Mouse (Mus musculus): Measurements from ENCODE around the gene Socs7. TPM values are rescaled to one million over a fixed set of nuclear protein-coding genes. Genes with fewer than 3 reads are reported as not detected.

Socs7 gene
- 5.8 and 6.8 TPM in 2 replicates for polyA plus RNA-seq (2021; fragmentation: Nextera tagmentation)
- long read RNA-seq, experiment 1, full-length matches to known transcripts, result 2 of 53 reads
- long read RNA-seq, experiment 1, partial matches to known transcripts, result 47 of 53 reads
- long read RNA-seq, experiment 1, other reads (novel, unspliced or antisense), result 4 of 53 reads
- long read RNA-seq, experiment 2, partial matches to known transcripts, result 1 of 36 reads
- long read RNA-seq, experiment 2, other reads (novel, unspliced or antisense), result 35 of 36 reads

DNA sequence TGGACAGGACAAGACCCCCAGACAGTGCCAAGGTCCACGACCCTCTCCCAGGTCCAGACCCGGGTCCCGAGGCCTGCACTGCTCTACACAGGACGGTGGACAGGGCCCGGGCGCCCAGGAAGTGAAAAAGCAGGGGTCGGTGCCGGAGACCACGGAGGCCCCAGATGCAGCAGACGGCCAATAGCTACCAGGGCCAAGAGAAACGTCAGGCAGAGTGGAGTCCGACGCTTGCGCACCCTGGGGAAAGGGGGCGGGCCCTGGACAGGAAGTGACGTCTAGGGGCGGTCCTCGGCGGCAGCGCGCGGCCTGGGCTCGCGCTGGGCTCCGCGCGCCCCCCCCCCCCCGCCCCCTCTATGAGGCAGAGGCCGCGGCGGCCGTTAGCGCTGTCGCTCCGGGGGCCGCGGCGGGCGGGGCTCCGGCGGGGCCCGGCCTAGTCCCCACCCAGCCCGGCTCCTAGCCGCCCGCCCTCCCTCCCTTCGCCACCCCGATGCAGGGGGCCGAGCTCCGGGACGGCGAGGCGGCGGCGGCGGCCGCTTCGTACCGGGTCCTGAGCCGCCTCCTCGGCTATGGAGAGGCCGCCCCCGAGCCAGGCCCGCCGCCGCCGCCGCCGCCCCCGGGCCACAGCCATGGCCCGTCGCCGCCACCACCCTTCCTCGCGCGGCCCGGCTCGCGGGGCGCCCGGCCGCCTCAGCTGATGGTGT lies at the start of gene Socs7:
Gene Socs7, plus strand, starts transcription at position 604 of the 701 bp plus-strand sequence.

DNA sequence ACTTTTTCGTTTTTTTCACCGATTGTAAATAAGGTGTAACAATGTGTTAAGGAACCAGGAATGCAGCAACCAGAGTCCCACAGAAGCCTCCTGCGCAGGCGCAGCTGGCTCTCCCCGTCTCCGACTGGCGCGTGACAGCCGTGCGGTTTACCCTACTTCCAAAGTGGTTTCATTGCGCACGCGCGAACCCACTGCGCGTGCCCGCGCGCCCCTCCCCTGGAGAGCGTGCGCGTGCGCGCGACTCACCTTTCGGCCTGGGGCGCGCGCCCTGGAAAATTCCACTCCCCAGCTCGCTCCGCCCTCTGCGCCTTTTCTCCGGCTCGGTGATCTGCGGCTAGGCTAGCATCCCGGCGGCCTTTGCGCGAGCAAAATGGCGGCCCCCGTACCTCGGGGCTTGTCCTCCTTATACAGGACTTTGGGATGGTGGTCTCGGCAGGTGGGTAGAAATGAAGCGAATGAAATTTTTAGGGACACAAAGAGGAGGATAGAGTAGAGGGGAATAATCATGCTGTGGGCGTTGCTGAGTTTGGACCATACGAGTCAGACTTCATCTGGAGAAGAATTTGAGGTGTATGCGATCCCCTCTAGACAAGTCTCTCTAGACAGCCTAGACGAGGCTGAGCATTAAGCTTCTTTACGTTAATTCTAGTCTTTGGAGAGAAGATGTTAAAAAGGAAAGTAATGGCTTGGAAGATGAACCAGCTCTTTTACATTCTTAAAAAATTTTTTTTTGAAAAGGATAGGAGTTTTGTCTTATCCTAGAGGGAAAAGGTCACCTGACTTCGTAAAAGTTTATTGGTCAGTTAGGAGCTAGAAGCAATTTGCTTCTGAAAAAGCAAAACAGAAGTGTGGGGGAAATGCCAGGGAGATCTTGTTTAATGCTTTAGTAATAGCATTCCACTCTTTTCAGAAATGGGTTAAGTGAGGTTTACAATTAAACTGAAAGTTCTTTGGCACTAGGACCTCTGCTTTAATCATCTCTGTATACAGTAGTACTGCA lies 46.5 kb upstream of the Socs7 start, which contains the start of gene Mrpl45:
Gene Mrpl45, plus strand, starts transcription at position 213 of the 1,000 bp plus-strand sequence.

GRCm38 (mm10) chr11:97352027-97352684 lies 10.2 kb upstream of the Socs7 start, which contains the start of gene Gpr179:
TSS of gene Gpr179 (minus strand) at chr11:97352077.

DNA sequence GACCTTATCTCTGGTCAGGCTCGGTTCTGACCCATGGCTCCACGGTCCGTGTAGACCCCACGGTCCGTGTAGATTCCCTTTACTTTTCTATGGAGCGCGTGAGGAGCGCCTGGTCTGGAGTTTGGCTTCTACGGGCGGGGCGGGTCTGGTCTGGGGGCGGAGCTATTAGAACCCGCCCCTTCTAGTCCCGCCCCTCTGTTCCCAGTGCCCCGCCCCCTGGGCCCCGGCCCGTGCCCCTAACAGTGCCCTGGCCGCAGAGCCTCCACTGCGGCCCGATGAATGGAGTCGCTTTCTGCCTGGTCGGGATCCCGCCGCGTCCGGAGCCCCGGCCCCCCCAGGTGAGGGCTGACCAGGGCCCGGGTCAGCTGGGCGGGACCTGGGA lies 53.0 kb downstream of the Socs7 start, which contains the start of gene Arhgap23:
Gene Arhgap23, plus strand, starts transcription at position 204 of the 382 bp plus-strand sequence.

Other genes with a start within 250 kb of the Socs7 start
- 0.14 TPM in 1 of 2 replicates, not detected in the other for gene Tbx21, start 247.2 kb upstream of the Socs7 start, polyA plus RNA-seq (2021; fragmentation: Nextera tagmentation)
- 1.2 and 2.4 TPM in 2 replicates for gene Tbkbp1, start 211.1 kb upstream of the Socs7 start, polyA plus RNA-seq (2021; fragmentation: Nextera tagmentation)
- 9.4 and 10.9 TPM in 2 replicates for gene Kpnb1, start 174.7 kb upstream of the Socs7 start, polyA plus RNA-seq (2021; fragmentation: Nextera tagmentation)
- 51.0 and 70.0 TPM in 2 replicates for gene Npepps, start 81.9 kb upstream of the Socs7 start, polyA plus RNA-seq (2021; fragmentation: Nextera tagmentation)
- gene Mrpl45, start 46.8 kb upstream of the Socs7 start, polyA plus RNA-seq (2021; fragmentation: Nextera tagmentation), result 41.0 and 50.5 TPM in 2 replicates
- gene Gpr179, start 10.5 kb upstream of the Socs7 start, polyA plus RNA-seq (2021; fragmentation: Nextera tagmentation), result 0.03 and 0.11 TPM in 2 replicates
- 7.0 and 20.0 TPM in 2 replicates for gene Arhgap23, start 53.0 kb downstream of the Socs7 start, polyA plus RNA-seq (2021; fragmentation: Nextera tagmentation)
- gene 4933428G20Rik, start 137.8 kb downstream of the Socs7 start, polyA plus RNA-seq (2021; fragmentation: Nextera tagmentation), result 0.08 TPM in 1 of 2 replicates, not detected in the other
- 5.1 and 15.8 TPM in 2 replicates for gene Srcin1, start 213.6 kb downstream of the Socs7 start, polyA plus RNA-seq (2021; fragmentation: Nextera tagmentation)

Measured in left cerebral cortex, adult 6 months (tissue).